Mouse (Mus musculus) cerebellum, adult 9-10 months (tissue): ENCODE measurements around the gene Stk11.

ENCODE experiments used
- DNase-seq: peaks from one replicate; pipeline ENCODE4 v3.0.0; 2022

Gene Stk11

DNA sequence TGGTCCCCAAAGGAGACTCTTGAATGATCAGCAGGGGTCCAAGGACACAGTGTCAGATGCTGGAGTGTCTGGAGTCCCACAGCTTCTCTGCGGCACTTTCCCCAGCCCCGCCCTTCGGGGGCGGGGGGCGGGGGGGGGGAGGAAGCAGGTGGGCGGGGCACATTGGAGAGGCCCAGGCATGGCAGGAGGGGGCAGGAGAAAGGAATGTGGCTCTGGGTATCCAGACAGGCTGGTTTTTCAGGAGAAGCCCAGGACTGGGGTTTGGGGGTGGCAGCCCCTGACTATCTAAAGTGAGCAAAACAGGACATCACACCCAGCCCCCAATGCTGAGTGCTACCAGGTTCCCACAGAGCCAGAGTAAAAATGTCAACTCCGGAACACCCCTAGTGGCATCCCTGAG is 18.3 kb upstream of the Stk11 start:
- DNase-seq = no peak

DNA sequence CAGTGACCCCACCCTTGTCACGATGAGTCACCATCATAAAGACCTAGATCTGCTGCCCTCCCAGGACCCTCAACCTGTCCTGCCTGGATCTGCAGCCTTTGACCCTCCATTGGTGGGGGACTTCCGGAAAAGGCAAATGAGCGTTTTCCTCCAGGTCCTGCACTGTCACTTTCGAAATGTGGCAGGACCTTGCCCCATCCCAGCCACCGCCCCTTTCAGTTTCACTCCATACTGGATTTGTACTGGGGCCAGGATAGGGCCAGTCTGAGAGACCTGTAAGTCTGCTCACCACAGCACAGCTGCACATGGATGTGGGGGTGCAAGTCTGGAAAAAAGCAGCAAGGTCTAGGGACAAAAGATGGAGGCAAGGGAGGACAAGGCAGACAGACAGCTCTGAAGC is 17.0 kb upstream of the Stk11 start:
- no peak for DNase-seq

- DNase-seq = no peak
Observed at GRCm38 (mm10) chr10:80100982-80101381, 14.6 kb upstream of the Stk11 start.

GRCm38 (mm10) chr10:80102216-80102915 is 13.2 kb upstream of the Stk11 start:
- DNase-seq = peak; percentile 83

- DNase-seq = no peak
Observed at GRCm38 (mm10) chr10:80103032-80103431, 12.6 kb upstream of the Stk11 start.

- DNase-seq = no peak
Observed at GRCm38 (mm10) chr10:80104181-80104580, 11.4 kb upstream of the Stk11 start.

- DNase-seq = no peak
Observed at GRCm38 (mm10) chr10:80105460-80105859, 10.1 kb upstream of the Stk11 start, which contains the start of gene Sbno2. TSS of gene Sbno2 (minus strand) at chr10:80105571.

DNA sequence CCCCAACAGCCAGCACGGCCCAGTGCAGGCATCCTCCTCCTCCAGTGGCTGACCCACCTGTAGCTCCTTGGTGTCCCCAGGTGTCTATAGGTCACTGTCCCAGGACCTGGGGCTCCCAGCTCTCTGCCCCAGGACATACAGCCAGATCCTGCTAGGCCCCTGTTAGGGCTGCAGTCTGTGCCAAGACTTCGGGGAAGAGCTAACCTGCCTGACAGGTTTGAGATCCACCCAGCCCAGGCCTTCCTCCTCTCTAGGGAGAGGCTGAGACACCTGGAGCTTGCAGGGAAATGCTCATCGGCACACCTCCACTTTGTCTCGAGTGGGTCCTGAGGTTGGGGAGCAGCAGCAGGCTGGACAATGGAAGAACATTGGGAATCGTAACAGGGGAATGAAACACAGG is 9.7 kb upstream of the Stk11 start:
- no peak for DNase-seq

GRCm38 (mm10) chr10:80107678-80108077 is 7.9 kb upstream of the Stk11 start:
- DNase-seq = no peak

DNA sequence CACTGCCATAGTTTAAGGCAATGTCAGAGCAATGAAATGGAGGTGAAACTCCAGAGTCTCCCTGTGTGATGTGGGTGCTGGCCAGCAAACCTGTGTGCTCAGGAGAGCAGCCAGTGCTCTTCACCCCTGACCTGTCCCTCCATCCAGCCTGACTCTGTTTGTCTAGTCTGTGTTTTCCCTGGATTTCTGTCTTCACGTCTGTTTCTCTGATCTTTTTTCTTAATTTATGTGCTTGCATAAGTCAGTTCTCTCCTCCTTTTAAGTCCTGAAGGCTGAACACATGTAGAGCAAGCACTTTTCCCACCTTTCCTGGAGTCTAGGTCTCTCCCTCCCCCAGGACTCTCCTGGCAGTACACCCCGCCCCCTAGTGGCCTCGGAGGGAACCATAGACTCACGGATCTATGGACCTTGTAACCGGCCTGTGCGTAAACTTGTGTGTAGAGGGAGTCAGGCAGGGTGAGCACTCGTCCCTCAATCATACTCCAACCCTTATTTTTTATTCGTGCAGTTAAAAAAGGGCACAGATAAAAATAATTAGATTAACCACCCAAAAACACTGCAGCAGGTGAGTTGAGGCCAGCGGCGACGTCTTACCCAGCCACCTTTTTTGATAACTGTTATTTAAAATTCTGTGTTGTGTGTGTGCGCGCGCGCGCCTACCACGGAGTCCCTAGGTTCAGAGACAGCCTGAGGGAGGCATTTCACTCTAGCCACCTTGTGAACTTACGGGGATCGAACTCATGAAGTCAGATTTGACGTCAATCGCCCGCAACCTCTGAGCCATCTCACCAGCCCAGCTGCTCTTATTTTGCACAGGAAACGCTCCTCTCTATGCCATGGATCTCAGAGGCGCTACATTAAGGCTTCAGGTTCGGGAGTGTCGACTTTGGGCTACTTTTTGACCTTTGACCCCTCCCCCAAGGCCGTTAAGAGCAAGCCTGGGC is 990 bp upstream of the Stk11 start:
- DNase-seq = peak; percentile 96

DNA sequence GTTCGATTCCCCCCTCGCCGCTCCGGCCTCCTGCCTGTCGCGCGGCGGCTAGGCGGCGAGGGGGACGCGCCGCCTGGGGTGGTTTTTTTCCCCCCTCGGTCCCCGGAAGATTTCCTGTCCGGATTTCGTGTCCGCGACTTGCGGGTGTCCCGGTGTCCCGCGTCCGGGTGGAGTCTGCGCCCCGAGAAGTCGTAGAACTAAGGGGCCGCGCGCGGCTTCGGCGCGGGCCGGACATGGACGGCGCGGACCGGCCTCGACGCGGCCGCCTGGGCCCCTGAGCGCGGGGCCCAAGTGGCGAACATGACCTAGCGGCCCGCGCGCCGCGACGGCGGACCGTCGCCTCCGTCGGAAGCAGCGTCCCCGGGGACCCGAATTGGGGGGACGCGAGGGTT is 337 bp downstream of the Stk11 start:
- DNase-seq = no peak

DNA sequence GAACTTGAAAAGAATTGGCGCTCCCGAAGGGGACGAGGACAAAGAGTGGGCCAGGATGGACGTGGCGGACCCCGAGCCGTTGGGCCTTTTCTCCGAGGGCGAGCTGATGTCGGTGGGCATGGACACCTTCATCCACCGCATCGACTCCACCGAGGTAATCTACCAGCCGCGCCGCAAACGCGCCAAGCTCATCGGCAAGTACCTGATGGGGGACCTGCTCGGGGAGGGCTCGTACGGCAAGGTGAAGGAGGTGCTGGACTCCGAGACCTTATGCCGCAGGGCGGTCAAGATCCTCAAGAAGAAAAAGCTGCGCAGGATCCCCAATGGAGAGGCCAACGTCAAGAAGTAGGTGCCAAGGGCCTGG is 942 bp downstream of the Stk11 start:
- peak; percentile 61 for DNase-seq

- peak; percentile 65 for DNase-seq
Observed at GRCm38 (mm10) chr10:80116927-80117691, 1.5 kb downstream of the Stk11 start.

DNA sequence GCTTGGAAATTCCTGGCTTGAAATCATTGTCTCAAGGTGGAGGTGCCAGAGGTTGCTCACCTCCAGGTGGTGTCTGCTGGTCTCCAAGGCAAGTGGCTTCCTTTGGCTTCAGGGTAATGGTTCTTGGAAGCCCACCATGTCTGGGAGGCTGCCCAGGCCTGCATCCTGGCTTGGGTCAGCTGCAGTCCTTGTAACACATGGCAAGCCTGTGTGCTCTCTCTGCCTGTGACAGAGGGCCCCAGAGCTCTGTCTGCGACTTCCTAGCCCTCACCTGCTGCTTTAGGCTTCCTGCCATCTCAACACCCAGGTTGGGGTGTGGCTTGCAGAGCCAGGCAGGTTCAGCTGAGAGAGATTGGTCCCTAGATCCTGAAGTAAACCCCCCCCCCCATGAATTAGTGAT is 2.1 kb downstream of the Stk11 start:
- peak; percentile 73 for DNase-seq

DNA sequence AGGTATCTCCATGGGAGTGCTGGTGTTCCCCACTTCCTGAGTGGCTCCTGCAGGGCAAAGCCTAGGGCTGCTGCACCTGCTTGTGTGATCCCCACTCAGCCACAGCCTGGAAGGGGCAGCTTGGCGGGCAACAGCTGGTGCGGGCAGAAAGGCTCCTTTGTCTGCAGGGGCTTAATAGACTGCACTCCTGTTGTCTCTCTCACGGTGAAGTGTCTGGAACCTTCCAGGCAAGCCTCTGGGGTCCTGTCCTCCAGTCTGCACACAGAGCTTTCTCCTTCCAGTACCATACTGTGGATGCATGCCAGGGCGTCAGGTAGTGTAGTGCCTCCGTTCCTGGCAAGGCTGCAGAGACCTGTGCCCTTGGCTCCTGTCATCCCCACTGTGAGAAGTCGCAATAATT is 2.9 kb downstream of the Stk11 start:
- DNase-seq = peak; percentile 69

GRCm38 (mm10) chr10:80120146-80120545 is 4.5 kb downstream of the Stk11 start:
- no peak for DNase-seq

GRCm38 (mm10) chr10:80121639-80122038 is 6.0 kb downstream of the Stk11 start:
- DNase-seq = no peak

DNA sequence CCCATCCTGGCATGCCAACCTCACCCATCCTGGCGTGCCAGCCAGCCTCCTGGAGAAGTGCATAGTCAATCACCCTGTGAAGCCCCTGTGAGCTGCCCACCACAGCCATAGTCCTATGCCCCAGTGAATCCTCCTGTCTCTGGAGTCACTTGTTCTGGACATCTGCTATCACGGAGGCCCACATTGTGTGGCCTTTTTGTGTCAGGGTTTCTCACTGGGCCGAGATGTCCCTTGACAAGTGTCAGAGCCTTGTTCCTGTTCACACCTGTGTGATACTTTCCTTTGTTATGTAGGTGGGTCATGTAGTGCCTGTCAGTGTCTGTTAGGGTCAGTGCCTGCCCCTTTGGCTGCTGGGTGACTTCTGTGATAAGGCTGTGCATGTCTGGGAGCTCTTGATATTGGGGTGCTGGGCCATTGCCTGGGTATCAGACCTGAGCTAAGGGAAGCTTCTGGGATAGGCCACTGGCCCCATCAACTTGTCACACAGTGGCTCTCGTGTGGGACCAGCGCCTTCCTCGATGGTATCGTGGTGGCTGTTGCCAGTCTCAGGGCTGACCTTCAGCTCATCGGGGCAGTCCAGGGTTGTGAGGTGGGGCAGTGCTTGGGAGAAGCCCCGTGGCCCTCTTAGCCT is 8.4 kb downstream of the Stk11 start:
- no peak for DNase-seq

DNA sequence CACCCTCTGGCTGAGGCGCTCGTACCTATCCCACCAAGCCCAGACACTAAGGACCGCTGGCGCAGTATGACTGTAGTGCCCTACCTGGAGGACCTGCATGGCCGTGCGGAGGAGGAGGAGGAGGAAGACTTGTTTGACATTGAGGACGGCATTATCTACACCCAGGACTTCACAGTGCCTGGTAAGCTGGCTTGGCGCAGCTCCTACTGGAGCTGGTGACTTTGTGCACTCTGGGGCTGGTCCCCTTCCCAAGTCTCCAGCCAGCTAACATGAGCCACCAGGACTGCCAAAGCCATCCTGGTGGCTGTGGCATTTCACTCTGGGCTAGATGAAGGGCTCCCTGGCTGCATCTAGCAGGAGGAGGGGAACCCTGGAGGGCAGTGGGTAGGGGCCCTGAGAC is 12.3 kb downstream of the Stk11 start:
- DNase-seq = no peak

DNA sequence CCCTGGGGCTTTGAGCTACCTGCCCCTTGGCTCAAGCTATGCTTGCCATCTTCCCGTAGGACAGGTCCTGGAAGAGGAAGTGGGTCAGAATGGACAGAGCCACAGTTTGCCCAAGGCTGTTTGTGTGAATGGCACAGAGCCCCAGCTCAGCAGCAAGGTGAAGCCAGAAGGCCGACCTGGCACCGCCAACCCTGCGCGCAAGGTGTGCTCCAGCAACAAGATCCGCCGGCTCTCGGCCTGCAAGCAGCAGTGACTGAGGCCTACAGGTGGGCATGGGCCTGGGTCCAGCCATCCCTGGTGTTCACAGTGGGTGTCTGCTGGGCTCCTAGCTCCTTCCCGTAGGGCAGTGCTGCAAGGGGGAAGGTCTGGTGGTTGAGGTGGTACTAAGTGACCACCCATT is 14.2 kb downstream of the Stk11 start:
- peak; percentile 85 for DNase-seq

GRCm38 (mm10) chr10:80130403-80131031 is 14.9 kb downstream of the Stk11 start:
- DNase-seq = no peak

GRCm38 (mm10) chr10:80131316-80131951 is 15.8 kb downstream of the Stk11 start:
- no peak for DNase-seq
